Mouse (Mus musculus) thymus, adult 18-20 months (tissue): ENCODE results near the gene Mrpl27.
"Not testable (repeated sequence)": the region's sequence is repeated elsewhere in the genome, so short reads cannot be mapped to it uniquely, and the experiment has no call there.

Source experiments
- DNase-seq, 2 experiments: peaks; one replicate each; pipeline ENCODE4 v3.0.0; 2022; ENCODE audit warnings: mixed read lengths in 2 of 2

Gene Mrpl27

GRCm38 (mm10) chr11:94675446-94675845 lies 21.9 kb downstream of the Mrpl27 start:
- no peak for DNase-seq

GRCm38 (mm10) chr11:94676308-94676707 lies 22.7 kb downstream of the Mrpl27 start:
- no peak for DNase-seq

- DNase-seq, result peak; percentile 86 to 87
Observed at GRCm38 (mm10) chr11:94676754-94677606, 23.4 kb downstream of the Mrpl27 start, which contains the start of gene Xylt2. Gene Xylt2, minus strand, starts transcription at chr11:94677515.

- no peak for DNase-seq
Observed at GRCm38 (mm10) chr11:94677607-94678145, 24.1 kb downstream of the Mrpl27 start.

GRCm38 (mm10) chr11:94680639-94681038 lies 27.1 kb downstream of the Mrpl27 start:
- no peak for DNase-seq

- no peak for DNase-seq
Observed at GRCm38 (mm10) chr11:94681640-94682039, 28.1 kb downstream of the Mrpl27 start.

GRCm38 (mm10) chr11:94682427-94682826 lies 28.9 kb downstream of the Mrpl27 start:
- DNase-seq, result no peak

- DNase-seq, result no peak
Observed at GRCm38 (mm10) chr11:94687178-94687577, 33.6 kb downstream of the Mrpl27 start.

- not testable (repeated sequence) for DNase-seq
Observed at GRCm38 (mm10) chr11:94692502-94692901, 38.9 kb downstream of the Mrpl27 start.

- no peak for DNase-seq
Observed at GRCm38 (mm10) chr11:94695508-94695907, 41.9 kb downstream of the Mrpl27 start.

GRCm38 (mm10) chr11:94697140-94697539 lies 43.6 kb downstream of the Mrpl27 start:
- DNase-seq, result no peak

- peak; percentile 55 to 76 for DNase-seq
Observed at GRCm38 (mm10) chr11:94697703-94698464, 44.3 kb downstream of the Mrpl27 start.

- no peak for DNase-seq
Observed at GRCm38 (mm10) chr11:94699399-94699798, 45.8 kb downstream of the Mrpl27 start.

GRCm38 (mm10) chr11:94701401-94702215 lies 48.0 kb downstream of the Mrpl27 start:
- DNase-seq, result no peak

- no peak for DNase-seq
Observed at GRCm38 (mm10) chr11:94702216-94702610, 48.6 kb downstream of the Mrpl27 start.

GRCm38 (mm10) chr11:94704020-94704419 lies 50.5 kb downstream of the Mrpl27 start:
- no peak for DNase-seq

- DNase-seq, result no peak
Observed at GRCm38 (mm10) chr11:94704472-94704871, 50.9 kb downstream of the Mrpl27 start, which contains the start of gene Gm11541. Gene Gm11541, minus strand, starts transcription at chr11:94704499.
